Mouse (Mus musculus) embryonic fibroblast, embryonic 13.5 days (primary cell): ENCODE data around the gene Pex6. TPM values are rescaled to one million over a fixed set of nuclear protein-coding genes. Genes with fewer than 3 reads are reported as not detected.

Source experiments
- H3K27ac ChIP-seq: 2 replicates; pipeline ENCODE4 v1.5.1; 2012; ENCODE audit warnings: low read length, control low read depth, inconsistent platforms; ENCODE audit not compliant: insufficient read depth
- H3K4me1 ChIP-seq: 2 replicates; pipeline ENCODE4 v1.6.1; 2011; ENCODE audit warnings: low read length; ENCODE audit not compliant: control insufficient read depth, insufficient read depth
- H3K4me3 ChIP-seq: 2 replicates; pipeline ENCODE4 v1.5.1; 2011; ENCODE audit warnings: mild to moderate bottlenecking, control low read depth, low read length; ENCODE audit not compliant: insufficient read depth
- CTCF ChIP-seq: IDR thresholded peaks from 2 replicates; pipeline ENCODE4 v1.5.1; 2011; ENCODE audit warnings: mild to moderate bottlenecking, control low read depth, low read length, moderate library complexity, borderline replicate concordance; ENCODE audit not compliant: insufficient read depth
- POLR2A ChIP-seq: IDR thresholded peaks from 2 replicates; pipeline ENCODE4 v1.6.1; 2011; ENCODE audit warnings: low read depth, mild to moderate bottlenecking, control low read depth, low read length, moderate library complexity
- polyA plus RNA-seq: library from polyadenylated mRNA; stranded (reverse); fragments of >200 nt; gene quantifications from 2 replicates; pipeline ENCODE4 v1.2.4, GENCODE M21; 2011; ENCODE audit warnings: low read depth; ENCODE audit not compliant: missing spikeins, insufficient read length

The Pex6 gene
- polyA plus RNA-seq, 1 experiment = 13.1 TPM

GRCm38 (mm10) chr17:46699245-46699644 is 12.0 kb upstream of the Pex6 start:
- H3K27ac ChIP-seq = no peak overlapping the region
- TF ChIP-seq POLR2A (no peak), CTCF (no peak)
- H3K4me1 ChIP-seq = peaks cover 11% of the 10 kb centered on the region
- no peak overlapping the region for H3K4me3 ChIP-seq

GRCm38 (mm10) chr17:46699912-46700311 is 11.4 kb upstream of the Pex6 start:
- peaks cover 11% of the 10 kb centered on the region for H3K4me1 ChIP-seq
- TF ChIP-seq POLR2A (no peak), CTCF (no peak)
- no peak overlapping the region for H3K27ac ChIP-seq
- no peak overlapping the region for H3K4me3 ChIP-seq

GRCm38 (mm10) chr17:46701489-46701888 is 9.8 kb upstream of the Pex6 start:
- TF ChIP-seq POLR2A (no peak), CTCF (no peak)
- H3K27ac ChIP-seq = no peak overlapping the region
- peaks cover 11% of the 10 kb centered on the region for H3K4me1 ChIP-seq
- H3K4me3 ChIP-seq = no peak overlapping the region

- no peak overlapping the region for H3K27ac ChIP-seq
- H3K4me3 ChIP-seq = no peak overlapping the region
- H3K4me1 ChIP-seq = peaks cover 11% of the 10 kb centered on the region
- TF ChIP-seq POLR2A (no peak), CTCF (no peak)
Measured at GRCm38 (mm10) chr17:46702100-46702499, 9.2 kb upstream of the Pex6 start.

- H3K4me1 ChIP-seq = peaks cover 11% of the 10 kb centered on the region
- no peak overlapping the region for H3K4me3 ChIP-seq
- TF ChIP-seq POLR2A (no peak), CTCF (no peak)
- H3K27ac ChIP-seq = no peak overlapping the region
Measured at GRCm38 (mm10) chr17:46702506-46702905, 8.8 kb upstream of the Pex6 start.

GRCm38 (mm10) chr17:46703971-46704886 is 7.0 kb upstream of the Pex6 start:
- H3K27ac ChIP-seq = peak overlapping the region; percentile 66
- no peak for TF ChIP-seq POLR2A
- no peak for TF ChIP-seq CTCF
- peak overlapping the region; percentile 65 for H3K4me3 ChIP-seq
- H3K4me1 ChIP-seq = peaks cover 2% of the 10 kb centered on the region; the same call in 1 of the 2 replicates

- Histone ChIP-seq H3K27ac (peak within 1 kb of the TSS; percentile 66), H3K4me3 (peak within 1 kb of the TSS; percentile 65), H3K4me1 (0 out of 2 replicates have a peak, but pooled peaks cover 2% of the 10 kb centered on the region)
- TF ChIP-seq CTCF (no peak), POLR2A (peak; percentile 93)
Measured at GRCm38 (mm10) chr17:46704887-46705835, 6.1 kb upstream of the Pex6 start, which contains the start of gene Ppp2r5d. Gene Ppp2r5d, minus strand, starts transcription at chr17:46705111.

- Histone ChIP-seq H3K4me3 (no peak overlapping the region), H3K27ac (no peak overlapping the region), H3K4me1 (0 out of 2 replicates have a peak, but pooled peaks cover under 1% of the 10 kb centered on the region)
- TF ChIP-seq CTCF = no peak
- TF ChIP-seq POLR2A = no peak
Measured at GRCm38 (mm10) chr17:46706375-46707089, 4.7 kb upstream of the Pex6 start.

- Histone ChIP-seq H3K4me3 (peak overlapping the region; percentile 93), H3K27ac (no peak overlapping the region), H3K4me1 (no peaks in the 10 kb centered on the region)
- no peak for TF ChIP-seq CTCF
- TF ChIP-seq POLR2A = no peak
Measured at GRCm38 (mm10) chr17:46711612-46712271, 479 bp downstream of the Pex6 start.
